Mouse (Mus musculus) liver, embryonic 15.5 days (tissue): ENCODE measurements around the gene 4931400O07Rik. TPM values are rescaled to one million over a fixed set of nuclear protein-coding genes. Genes with fewer than 3 reads are reported as not detected.

Experiments
- ATAC-seq: fragments of 200-750 bp; cut with Nextera tagmentation; 2 replicates; pipeline ENCODE4 v1.8.0; 2017; ENCODE audit warnings: moderate number of reproducible peaks, mild to moderate bottlenecking, moderate library complexity; ENCODE audit not compliant: insufficient read depth
- H3K27ac ChIP-seq: fragments of 300-500 bp; sonication (generic); replicated peaks from 2 replicates; pipeline ENCODE4 v1.5.1; 2015; ENCODE audit warnings: mild to moderate bottlenecking, inconsistent platforms
- H3K27me3 ChIP-seq: fragments of 300-500 bp; sonication (generic); 2 replicates; pipeline ENCODE4 v1.6.1; 2015; ENCODE audit warnings: mild to moderate bottlenecking, inconsistent platforms
- H3K36me3 ChIP-seq: fragments of 300-500 bp; sonication (generic); replicated peaks from 2 replicates; pipeline ENCODE4 v1.6.1; 2015; ENCODE audit warnings: moderate library complexity, mild to moderate bottlenecking, inconsistent platforms
- H3K4me1 ChIP-seq: fragments of 300-500 bp; sonication (generic); replicated peaks from 2 replicates; pipeline ENCODE4 v1.6.1; 2015; ENCODE audit warnings: inconsistent platforms
- H3K4me2 ChIP-seq: fragments of 300-500 bp; sonication (generic); 2 replicates; pipeline ENCODE4 v1.6.1; 2015; ENCODE audit warnings: moderate library complexity, mild to moderate bottlenecking, inconsistent platforms
- H3K4me3 ChIP-seq: fragments of 300-500 bp; sonication (generic); replicated peaks from 2 replicates; pipeline ENCODE4 v1.5.1; 2015; ENCODE audit warnings: mild to moderate bottlenecking, inconsistent platforms
- H3K9ac ChIP-seq: fragments of 300-500 bp; sonication (generic); 2 replicates; pipeline ENCODE4 v1.6.1; 2015; ENCODE audit warnings: moderate library complexity, mild to moderate bottlenecking, inconsistent platforms
- H3K9me3 ChIP-seq: fragments of 300-500 bp; sonication (generic); replicated peaks from 2 replicates; pipeline ENCODE4 v1.6.1; 2016; ENCODE audit warnings: inconsistent platforms
- WGBS: fragments of 180-500 bp; shearing (Covaris S2); methylation state at CpG from one replicate; pipeline ENCODE4 v1.1.7; 2015; ENCODE audit warnings: mixed read lengths; ENCODE audit not compliant: insufficient replicate concordance; 5-methylcytosine and 5-hydroxymethylcytosine counted together
- polyA plus RNA-seq: library from polyadenylated mRNA; unstranded; fragments of >200 nt; fragmentation: Nextera tagmentation; extraction: Ambion mirVana; gene quantifications from 2 replicates; pipeline ENCODE4 v1.2.1, GENCODE M21; 2015

Gene 4931400O07Rik
- not detected in 2 replicates for polyA plus RNA-seq

DNA sequence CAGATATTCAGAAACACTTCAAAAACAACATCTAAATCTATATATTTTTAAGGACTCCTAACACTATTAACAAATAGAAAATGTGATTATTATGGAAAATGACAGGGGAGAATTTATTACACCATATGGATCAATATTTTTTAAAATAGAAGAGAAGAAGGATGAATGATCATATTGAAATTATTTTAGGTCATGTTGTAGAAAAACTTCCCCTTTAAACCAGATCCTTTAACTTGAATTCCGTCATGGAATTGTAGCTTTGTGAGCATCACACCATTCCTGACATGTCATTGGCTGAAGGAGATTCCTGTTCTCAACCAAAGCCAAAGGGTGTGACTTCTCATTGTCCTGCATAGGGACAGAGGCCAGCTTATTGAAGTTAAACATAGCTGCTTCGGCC, at the start of gene 4931400O07Rik:
Gene 4931400O07Rik, plus strand, starts transcription at position 301 of the 400 bp plus-strand sequence.
- H3K4me1 ChIP-seq = no peaks in the 10 kb centered on the region
- no peak within 1 kb of the TSS for H3K4me3 ChIP-seq
- H3K9ac ChIP-seq = no peak within 1 kb of the TSS
- H3K9me3 ChIP-seq = no peaks in the 10 kb centered on the region
- H3K27me3 ChIP-seq = no peaks in the 10 kb centered on the region
- 65% methylated on average over 2 of the region's 2 CpGs for WGBS
- no peak within 1 kb of the TSS for H3K27ac ChIP-seq
- no peaks in the 10 kb centered on the region for H3K36me3 ChIP-seq
- no peak within 1 kb of the TSS for H3K4me2 ChIP-seq
- no peak for ATAC-seq

Other genes with a start within 250 kb of the 4931400O07Rik start
- not detected in 2 replicates for gene 4933402E13Rik, start 184.5 kb upstream of the 4931400O07Rik start, polyA plus RNA-seq